Mouse (Mus musculus) kidney, adult 9 months (tissue): ENCODE data around the gene Ccser1.
A peak's percentile ranks its signal among the peaks of the same experiment; 100 is the strongest.

Source experiments
- DNase-seq: peaks from one replicate; pipeline ENCODE4 v3.0.0; 2022

Gene Ccser1

DNA sequence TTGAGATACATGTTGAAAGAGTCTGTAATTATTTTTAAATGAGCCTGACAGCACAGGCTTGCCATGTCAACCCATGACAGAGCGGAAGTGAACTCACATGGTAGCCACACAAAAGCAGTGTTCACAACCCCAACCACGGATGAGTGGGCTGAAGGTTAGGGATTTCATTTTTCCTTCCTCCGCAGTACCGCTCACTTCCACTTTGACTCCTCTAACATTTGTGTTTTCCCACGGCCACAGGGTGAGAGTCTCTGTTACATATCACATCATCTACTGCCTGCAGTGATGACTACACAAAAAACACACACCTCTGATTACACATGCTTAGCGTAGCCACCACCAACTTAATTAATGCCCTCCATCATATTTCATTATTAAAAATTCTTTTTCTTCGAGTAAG lies 120.9 kb downstream of the Ccser1 start:
- no peak for DNase-seq

DNA sequence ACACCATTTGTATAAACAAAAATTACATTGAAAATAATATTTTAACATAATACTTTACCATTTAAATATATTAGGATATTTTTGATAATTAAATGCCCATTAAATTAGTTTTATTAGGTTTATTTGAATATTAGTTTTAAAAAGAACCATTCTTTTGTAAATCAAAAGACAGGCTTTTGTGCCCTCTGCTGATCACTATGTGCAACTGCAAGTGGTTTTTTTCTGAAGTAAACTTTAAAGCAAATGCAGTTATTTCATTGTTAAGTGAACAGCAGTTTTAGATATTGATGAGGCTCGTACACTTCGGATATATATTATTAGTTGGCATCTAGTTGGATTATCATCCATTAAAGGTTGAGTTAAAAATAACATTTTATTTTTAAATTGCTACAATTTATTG lies 121.5 kb downstream of the Ccser1 start:
- DNase-seq, result peak; percentile 10

DNA sequence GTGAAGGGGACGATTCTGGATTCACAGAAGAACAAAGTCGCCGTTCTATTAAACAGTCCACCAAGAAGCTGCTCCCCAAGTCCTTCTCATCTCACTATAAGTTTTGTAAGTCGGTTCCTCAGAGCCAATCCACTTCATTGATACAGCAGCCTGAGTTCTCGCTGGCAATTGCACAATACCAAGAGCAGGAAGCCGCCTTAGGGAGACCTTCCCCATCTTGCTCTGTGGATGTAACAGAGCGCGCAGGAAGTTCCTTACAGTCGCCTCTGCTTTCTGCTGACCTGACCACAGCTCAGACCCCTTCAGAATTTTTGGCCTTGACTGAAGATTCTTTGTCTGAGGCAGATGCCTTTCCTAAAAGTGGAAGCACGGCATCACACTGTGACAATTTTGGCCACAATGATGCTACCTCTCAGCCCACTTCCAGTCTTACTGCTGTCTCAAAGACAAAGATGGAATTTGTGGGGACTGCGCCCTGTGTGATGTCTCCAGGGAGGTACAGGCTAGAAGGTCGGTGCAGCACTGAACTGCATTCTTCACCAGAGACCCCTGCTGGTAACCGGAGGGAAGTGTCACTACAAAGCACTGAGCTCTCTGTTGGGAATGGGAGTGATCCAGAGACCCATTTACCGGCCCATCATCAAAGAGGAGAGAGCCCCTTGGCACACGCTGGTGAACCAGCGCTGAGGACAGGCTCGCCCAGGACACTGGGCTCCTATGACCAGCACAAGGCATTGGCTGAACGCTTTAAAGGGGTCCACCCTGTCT lies 131.4 kb downstream of the Ccser1 start:
- DNase-seq, result no peak

DNA sequence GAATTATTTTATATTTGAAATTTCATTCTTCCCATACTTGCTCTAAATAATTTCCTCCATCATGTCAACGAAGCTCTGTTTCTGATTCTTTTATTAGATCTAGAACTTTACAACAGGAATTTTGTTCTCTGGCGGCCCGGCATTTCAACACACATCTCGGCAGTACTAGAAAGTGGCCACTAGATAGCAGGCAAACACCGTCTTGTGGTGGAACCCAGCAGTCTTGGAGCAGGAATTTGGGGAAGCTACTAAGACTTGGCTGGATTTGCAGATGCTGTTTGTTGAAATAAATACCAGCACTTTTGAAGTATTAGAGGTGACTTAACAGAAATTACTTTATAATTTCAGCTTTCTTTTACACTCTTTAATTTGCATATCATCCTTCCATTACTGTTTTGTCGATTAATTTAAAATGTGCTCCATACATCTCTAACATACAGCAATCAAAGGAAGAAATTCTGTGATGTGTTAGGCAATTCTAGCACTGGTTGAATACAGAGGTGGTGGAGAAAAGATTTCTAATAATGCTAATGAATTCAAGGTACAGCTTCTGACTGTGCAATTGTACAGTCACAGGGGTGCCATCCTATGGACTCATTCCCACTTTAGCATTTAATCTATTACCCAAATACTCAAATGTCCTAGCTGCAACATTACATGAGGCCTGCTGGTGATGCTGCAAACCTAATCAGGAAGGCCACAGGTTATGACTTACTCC lies 135.9 kb downstream of the Ccser1 start:
- DNase-seq, result peak; percentile 32

DNA sequence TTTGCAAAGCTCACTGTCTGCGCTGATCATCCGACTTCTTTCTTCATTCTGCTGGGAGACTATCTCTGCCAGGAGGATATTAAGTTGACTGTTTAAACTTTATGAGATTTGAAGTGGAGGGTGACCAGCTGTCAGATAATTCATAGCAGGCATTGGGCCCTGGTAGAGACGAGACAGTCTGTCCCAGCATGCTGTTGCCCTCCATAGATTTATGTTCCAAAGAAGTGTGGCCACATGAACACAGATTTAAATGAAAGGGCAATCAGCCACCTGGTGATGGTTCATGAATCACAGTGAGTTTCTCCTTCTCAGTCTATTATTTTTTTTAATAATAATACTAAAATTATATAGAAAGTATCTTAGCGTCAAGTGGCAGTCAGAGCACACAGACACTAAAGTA lies 140.7 kb downstream of the Ccser1 start:
- no peak for DNase-seq

DNA sequence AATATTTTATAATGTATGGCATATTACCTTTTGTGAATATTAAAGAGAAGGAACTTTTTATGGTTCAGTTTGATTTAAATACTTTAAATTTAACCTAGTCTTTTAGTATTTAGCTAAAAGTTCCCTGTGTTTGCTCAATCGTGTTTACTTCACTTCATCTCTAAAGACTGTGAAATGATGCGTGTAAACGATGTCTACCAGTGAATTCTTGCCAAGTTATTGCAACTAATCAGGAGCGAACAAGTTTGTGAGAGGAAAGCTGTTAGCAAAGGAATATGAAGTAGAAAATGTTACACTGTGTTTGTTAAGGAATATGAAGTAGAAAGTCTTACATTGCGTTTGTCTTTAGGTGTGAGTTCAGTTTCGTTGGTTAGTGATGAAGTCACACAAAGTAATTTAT lies 142.2 kb downstream of the Ccser1 start:
- DNase-seq, result no peak

DNA sequence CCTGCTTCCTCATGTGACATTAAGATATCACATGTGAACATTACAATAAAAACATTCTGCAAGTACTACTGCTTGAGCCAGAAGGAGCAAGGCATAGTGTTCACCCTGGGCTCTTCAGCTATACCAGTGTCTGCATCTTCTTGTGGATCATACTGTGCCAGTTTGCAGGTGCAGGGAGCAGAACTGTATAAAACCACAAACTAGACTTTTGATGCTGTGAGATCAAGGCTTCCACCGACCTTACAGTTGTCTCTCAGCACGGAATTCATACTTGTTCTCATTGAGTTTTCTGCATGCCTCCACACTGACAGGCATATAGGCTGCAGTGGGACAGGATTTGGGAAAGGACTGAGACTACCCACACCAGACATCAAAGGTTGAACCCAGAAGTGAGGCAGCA lies 146.0 kb downstream of the Ccser1 start:
- no peak for DNase-seq

DNA sequence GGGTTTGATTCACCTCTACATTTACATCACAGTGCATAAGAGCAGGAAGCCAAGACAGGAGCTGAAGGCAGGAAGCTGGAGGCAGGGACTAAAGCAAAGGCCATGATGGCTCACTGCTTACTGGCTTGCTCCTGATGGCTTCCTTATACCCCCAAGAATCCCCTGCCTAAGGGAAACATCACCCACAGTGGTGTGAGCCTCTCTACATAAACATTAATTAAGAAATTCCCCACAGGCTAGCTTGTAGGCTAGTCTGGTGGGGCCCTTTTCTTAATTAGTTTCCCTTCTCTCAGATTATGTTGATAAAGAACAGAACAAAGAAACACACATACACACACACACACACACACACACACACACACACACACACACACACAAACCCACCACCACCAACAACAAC lies 148.9 kb downstream of the Ccser1 start:
- no peak for DNase-seq

DNA sequence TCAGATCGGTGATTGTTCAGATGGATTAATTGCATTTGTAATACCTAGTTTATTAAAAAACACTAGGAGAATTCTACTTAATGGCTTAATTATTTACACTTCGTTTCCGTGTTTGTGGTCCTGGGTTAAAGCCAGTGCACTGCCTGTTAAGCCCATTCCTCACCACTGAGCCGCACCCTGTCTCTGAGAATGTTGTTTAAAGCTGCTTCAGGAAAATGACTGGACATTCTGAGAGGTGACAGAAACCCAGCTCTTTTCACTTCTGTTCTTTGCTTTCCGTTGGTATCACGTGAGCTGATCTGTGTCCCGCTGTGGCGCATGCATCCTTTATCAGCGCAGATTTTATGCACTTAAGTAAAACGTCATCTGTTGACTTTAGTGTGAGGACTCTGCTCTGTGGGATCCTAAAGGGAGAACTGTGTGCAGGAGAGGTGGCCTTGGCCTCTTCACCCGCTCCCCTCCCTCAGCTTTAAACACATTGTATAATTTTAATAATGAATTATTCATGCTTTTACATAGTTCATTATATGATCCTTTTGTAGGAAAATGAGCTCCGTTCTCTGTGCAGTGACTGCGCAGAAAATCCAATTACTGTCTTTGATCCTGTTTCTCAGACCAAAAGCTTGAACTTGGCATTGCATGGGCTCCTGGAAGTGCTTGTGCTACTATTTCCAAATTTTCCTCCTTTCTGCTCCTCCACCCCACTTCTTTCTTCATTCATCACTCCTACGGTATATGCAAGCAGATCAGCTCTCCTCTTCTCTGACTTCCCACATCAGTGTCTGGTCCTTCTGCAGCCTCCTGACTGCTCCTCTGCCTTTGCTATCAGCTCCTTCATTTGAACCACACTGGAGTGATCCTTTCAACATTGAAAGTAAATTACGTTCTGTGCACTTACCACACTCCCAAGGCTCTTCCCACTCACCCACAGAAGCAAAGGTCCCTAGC lies 149.7 kb downstream of the Ccser1 start:
- no peak for DNase-seq

DNA sequence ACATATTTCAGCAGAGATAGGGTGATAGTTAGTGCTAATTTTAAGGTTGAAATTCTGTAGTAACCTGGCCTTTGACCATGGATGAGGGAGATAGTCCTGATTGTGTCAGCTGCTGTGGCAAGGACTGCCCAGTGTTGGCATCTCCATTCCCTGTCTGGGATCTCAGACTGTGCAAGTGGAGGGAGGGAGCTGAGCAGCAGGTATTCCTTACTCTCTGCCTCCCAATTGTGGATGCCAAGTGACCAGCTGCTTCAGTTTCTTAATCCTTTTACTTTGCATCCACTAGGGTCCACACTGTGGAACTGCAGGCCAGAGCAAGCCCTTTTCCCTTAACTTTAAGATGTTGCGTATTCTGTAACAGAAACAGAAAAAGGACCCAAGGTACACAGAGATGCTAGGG lies 154.3 kb downstream of the Ccser1 start:
- no peak for DNase-seq

DNA sequence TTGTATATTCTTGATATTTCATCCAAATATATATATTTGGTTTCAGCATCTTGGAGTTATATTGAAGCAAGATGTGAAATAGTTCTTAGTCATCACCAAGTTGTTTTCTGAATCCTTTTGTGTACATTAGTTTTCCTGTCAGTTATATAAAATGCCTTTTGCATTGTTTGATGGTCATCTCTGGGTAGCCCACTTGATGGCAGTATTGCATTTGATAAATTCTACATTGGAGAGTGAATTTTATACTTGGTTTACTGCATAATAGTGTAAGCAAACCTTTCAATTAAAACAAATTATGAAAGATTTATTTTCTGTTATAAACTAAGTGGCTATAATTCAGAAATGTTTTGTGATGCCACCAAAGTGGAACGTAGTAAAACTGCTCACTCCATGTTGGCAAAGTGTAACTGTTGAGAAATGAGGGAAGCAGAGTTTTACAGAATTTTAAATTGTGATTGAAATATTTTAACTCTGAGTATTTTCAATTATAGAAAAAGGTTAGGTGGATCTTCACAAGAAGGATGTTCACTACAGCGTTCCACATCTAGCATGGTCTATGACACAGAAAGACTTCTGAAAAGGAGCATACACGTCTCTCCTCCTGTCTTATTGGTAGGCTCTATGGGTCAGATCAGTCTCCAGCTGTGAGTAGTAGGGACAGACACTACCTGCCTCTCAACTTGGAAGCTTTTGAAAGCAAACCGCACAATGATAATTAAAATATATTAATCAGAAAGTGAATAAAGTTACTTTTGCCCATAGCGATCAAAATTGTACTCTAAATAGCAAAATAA lies 167.1 kb downstream of the Ccser1 start:
- DNase-seq, result peak; percentile 13

DNA sequence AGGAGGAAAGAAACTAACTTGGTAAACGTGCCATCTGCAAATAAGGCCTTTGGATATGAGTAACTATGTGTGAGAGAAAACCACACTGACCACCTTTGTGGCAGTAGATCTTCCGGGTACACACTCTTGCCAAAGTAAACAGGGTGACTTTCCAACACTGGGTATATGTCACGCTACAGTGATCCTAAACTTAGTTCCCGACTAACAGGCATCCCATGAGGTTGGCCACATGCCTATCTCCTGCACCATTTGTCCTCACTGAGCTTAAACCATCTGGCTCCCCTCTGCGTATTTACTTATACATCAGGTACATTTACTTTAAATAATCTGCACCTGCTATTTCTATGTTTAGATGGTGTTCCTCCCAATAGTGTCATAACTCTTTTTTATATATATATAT lies 183.6 kb downstream of the Ccser1 start:
- DNase-seq, result peak; percentile 3

DNA sequence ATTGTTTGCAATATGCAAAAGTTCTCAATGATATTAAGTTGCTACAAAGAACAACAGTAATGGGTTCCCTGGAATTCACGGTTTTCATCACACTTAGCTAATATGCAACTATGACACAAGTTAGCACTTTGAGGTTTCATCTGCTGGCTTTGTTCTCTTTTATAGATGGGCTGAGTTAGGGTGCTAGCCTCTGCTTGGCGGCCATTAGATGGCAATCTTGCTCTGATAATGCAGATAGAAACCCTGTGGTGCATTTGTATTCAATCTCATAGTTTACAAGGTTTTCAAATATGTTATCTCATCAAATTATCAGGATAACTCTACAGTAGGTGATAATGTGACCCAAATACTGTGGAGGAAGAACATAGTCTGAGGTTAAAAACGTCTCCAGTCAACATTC lies 202.4 kb downstream of the Ccser1 start:
- DNase-seq, result no peak

DNA sequence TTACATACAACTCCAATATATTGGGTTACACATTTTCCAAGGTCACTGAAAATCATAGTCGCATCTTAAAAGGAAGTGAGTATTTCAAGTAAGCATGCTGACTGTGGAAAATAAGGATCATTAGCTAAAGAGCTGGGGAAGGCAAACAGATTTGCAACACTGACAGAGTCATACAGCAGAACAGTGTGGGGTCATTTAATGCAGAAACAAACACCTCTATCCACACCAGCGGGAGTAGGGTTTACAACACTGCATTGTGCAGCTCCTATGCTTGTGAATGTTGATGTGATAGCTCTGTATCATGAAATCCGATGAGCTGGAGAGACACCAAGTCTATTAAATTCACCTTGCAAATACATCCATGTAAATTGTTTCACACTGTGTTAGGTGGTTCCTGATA lies 202.9 kb downstream of the Ccser1 start:
- DNase-seq, result no peak

DNA sequence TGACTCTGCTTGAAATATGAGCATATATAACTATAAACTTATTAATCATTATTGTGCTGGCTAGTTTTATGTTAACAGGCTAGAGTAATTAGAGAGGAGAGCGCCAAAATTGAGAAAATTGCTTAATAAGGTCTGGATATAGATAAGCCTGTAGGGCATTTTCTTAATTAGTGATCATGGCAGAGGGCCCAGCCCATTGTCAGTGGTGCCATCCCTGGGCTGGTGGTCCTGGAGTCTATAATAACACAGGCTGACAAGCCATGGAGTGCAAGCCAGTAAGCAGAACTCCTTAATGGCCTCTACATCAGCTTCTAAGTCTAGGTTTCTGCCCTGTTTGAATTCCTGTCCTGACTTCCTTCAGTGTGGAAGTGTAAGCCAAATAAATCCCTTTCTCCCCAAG lies 206.9 kb downstream of the Ccser1 start:
- no peak for DNase-seq

DNA sequence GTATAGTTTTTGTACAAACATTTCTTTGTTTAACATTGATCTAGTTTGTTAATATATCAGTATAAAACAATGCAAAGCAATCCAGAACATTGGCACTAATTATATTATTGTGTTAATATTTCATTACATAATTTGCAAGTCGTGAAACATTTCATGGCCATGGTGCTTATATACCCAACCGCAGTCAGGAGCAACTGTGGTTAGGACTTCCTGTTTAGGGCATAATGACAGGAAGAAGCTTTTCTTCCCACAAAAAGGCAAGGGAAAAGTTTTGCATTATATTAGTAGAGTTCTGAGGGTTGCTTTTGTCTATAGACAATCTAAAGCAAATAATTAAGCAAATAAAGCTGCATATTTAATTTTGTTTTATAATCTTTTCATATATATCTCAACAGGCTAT lies 247.4 kb downstream of the Ccser1 start:
- no peak for DNase-seq

DNA sequence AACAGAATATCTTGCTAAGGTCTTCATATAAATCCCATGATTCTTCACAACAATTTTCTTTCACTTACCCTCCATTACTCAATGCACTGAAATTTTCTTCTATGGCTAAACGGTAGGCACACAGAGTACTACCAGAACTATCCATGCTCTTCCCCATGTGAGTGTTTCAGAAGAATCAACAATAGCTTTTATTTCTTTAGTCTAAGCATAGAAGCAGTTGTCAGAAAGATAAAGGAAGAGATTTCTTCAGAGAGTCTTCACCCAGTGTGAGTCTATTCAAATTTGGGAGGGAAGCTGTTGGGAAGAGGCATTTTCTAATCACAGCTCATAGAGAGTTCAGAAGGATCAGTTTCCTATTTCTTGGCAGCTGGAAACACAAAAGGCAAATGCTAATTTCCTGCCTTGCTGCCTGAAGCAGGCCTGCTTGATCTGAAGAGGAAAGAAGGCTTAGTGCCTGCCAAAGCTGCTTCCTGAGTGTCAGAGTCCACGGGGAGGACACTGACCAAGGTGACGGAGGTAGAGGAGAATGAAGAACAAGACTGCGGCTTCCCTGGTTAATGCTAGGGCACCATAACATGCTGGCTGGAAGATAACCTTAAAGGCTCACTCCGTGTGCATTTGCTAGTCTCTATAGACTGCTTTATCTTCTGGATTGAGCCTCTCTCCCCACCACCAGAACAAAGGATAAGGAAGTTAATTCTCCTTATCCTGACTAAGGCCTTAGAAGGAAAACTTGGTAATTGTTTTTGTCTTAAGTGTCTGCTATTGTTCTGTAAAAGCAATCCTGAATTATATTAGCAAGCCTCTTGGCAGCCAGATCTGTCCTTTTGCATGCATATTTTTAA lies 251.0 kb downstream of the Ccser1 start:
- peak; percentile 53 for DNase-seq

DNA sequence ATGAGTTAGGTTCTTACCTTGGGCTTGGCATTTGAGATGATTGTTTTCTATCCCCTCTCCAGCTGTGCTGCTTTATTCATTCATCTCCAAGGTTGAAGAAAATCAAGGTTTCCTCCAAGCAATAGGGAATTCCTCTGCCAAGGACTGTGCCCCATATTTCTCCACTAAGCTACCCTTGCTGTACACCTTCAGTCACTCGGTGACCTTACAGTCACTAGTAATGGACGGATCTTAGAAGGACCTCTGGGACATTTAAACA lies 251.5 kb downstream of the Ccser1 start:
- no peak for DNase-seq

DNA sequence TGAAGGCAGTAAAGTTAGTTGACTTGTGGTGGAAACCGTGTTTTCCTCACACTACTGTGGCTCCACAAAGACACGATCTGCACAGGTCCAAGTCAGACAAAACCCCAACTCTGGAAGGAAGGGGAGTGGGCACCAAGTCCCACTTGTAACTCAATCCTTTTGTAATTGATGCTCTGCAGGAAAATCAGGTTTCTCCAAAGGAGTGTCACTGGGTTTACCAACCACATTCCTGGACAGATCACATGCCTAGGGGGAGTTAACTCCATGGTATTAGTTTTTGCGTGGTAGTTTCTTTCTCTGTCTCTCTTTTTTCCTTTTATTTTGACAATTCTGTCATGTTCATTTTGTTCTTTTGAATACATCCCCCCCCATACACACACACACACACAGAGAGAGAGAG lies 252.0 kb downstream of the Ccser1 start:
- DNase-seq, result no peak

DNA sequence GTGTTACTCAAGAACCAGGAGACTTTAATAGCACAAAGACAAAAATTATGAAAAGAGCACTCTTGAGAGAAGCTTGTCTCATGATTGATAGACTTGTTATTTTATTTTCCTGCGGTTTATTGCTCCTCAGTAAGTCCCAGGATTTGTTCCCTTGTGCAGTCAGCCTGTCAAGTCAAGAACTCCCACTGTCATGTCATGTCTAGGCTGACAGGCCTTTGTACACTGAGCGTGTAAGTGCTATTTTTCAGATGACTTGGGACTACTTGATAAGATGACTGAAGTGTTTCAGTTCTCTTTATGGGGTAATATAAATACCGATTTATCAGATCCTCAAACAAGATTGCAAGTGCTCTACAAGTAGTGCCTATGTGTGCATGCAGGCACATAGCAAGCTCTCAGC lies 252.6 kb downstream of the Ccser1 start:
- no peak for DNase-seq

DNA sequence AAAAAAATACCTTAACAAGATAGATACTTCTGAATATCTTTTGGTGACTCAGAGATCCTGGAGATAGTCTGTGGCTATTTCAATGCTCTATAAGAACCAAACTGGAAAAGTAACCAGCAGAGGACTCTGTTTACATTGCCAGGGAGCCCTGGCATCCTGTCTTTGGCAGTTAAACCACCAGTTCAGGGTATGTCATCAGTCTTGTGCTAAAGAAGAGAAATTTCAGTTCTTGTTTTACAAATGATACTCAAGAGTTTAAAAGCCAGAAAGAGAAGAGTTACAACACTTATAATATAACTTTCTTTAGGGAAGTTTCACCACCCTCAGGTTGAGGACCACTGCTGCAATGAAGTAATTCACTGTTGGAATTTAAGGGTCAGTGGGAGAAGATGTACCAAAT lies 258.0 kb downstream of the Ccser1 start:
- DNase-seq, result no peak
